Mouse (Mus musculus) lung, embryonic 14.5 days (tissue): ENCODE measurements around the gene Nol4l. TPM values are rescaled to one million over a fixed set of nuclear protein-coding genes. Genes with fewer than 3 reads are reported as not detected.

Experiments used
- ATAC-seq: fragments of 200-750 bp; cut with Nextera tagmentation; 2 replicates; pipeline ENCODE4 v1.8.0; 2017; ENCODE audit warnings: mild to moderate bottlenecking, moderate TSS enrichment, moderate library complexity; ENCODE audit not compliant: insufficient read depth
- DNase-seq: peaks from one replicate; pipeline ENCODE4 v3.0.0-alpha.2; 2015
- H3K27ac ChIP-seq: fragments of 300-500 bp; sonication (generic); 2 replicates; pipeline ENCODE4 v1.5.1; 2014; ENCODE audit warnings: low read depth, mild to moderate bottlenecking, moderate library complexity
- H3K27me3 ChIP-seq: fragments of 300-500 bp; sonication (generic); 2 replicates; pipeline ENCODE4 v1.6.1; 2014; ENCODE audit warnings: low read length, control low read depth; ENCODE audit not compliant: insufficient read depth
- H3K36me3 ChIP-seq: fragments of 300-500 bp; sonication (generic); 2 replicates; pipeline ENCODE4 v1.6.1; 2014; ENCODE audit warnings: control low read depth; ENCODE audit not compliant: insufficient read depth
- H3K4me1 ChIP-seq: fragments of 300-500 bp; sonication (generic); 2 replicates; pipeline ENCODE4 v1.6.1; 2014; ENCODE audit warnings: antibody characterized with exemption, control low read depth; ENCODE audit not compliant: insufficient read depth
- H3K4me2 ChIP-seq: fragments of 300-500 bp; sonication (generic); 2 replicates; pipeline ENCODE4 v1.6.1; 2014; ENCODE audit warnings: mild to moderate bottlenecking
- H3K4me3 ChIP-seq: fragments of 300-500 bp; sonication (generic); 2 replicates; pipeline ENCODE4 v1.5.1; 2014; ENCODE audit warnings: low read depth, low read length
- H3K9ac ChIP-seq: fragments of 300-500 bp; sonication (generic); 2 replicates; pipeline ENCODE4 v1.6.1; 2014
- H3K9me3 ChIP-seq: fragments of 300-500 bp; sonication (generic); 2 replicates; pipeline ENCODE4 v1.6.1; 2016; ENCODE audit warnings: low read depth, low read length, control low read depth
- CTCF ChIP-seq: IDR thresholded peaks from 2 replicates; pipeline ENCODE4 v1.5.1; 2016; ENCODE audit warnings: antibody characterized with exemption, low read depth
- WGBS: fragments of 180-500 bp; shearing (Covaris S2); extraction: QIAGEN DNeasy Blood & Tissue Kit; methylation state at CpG from one replicate; pipeline ENCODE4 v1.1.7; 2014; 5-methylcytosine and 5-hydroxymethylcytosine counted together
- polyA plus RNA-seq: library from polyadenylated mRNA; unstranded; fragments of >200 nt; fragmentation: Nextera tagmentation; extraction: Ambion mirVana; gene quantifications from 2 replicates; pipeline ENCODE4 v1.2.1, GENCODE M21; 2014

Gene Nol4l
- polyA plus RNA-seq, 1 experiment from 2014 or later = 13.9 TPM

GRCm38 (mm10) chr2:153404882-153405281, 124.9 kb downstream of the Nol4l start:
- Histone ChIP-seq H3K4me1 (no peaks in the 10 kb centered on the region), H3K9me3 (no peaks in the 10 kb centered on the region), H3K27me3 (no peaks in the 10 kb centered on the region), H3K9ac (no peak overlapping the region), H3K27ac (no peak overlapping the region), H3K4me3 (no peak overlapping the region), H3K36me3 (peaks cover 59% of the 10 kb centered on the region), H3K4me2 (no peak overlapping the region)
- DNase-seq (no peak), ATAC-seq (no peak)
- TF ChIP-seq CTCF = no peak
- WGBS = 65% methylated on average over 3 of the region's 3 CpGs

GRCm38 (mm10) chr2:153404062-153404461, 125.7 kb downstream of the Nol4l start:
- WGBS = 75% methylated on average over 3 of the region's 3 CpGs
- H3K36me3 ChIP-seq = peaks cover 60% of the 10 kb centered on the region

GRCm38 (mm10) chr2:153399166-153399565, 130.6 kb downstream of the Nol4l start:
- no peak for TF ChIP-seq CTCF
- no peak overlapping the region for H3K4me3 ChIP-seq

More at GRCm38 (mm10) chr2:153404062-153404461, 125.7 kb downstream of the Nol4l start:
- no peaks in the 10 kb centered on the region for H3K27me3 ChIP-seq
- H3K4me2 ChIP-seq = no peak overlapping the region
- no peaks in the 10 kb centered on the region for H3K4me1 ChIP-seq
- H3K9me3 ChIP-seq = no peaks in the 10 kb centered on the region
- DNase-seq = no peak
- TF ChIP-seq CTCF = no peak
- no peak for ATAC-seq
- no peak overlapping the region for H3K9ac ChIP-seq
- no peak overlapping the region for H3K27ac ChIP-seq
- H3K4me3 ChIP-seq = no peak overlapping the region

GRCm38 (mm10) chr2:153397790-153398515, 131.8 kb downstream of the Nol4l start:
- Histone ChIP-seq H3K4me3 (no peak overlapping the region), H3K36me3 (peaks cover 97% of the 10 kb centered on the region), H3K4me2 (no peak overlapping the region), H3K4me1 (no peaks in the 10 kb centered on the region), H3K27me3 (no peaks in the 10 kb centered on the region), H3K9me3 (no peaks in the 10 kb centered on the region), H3K27ac (no peak overlapping the region), H3K9ac (no peak overlapping the region)
- WGBS = 89% methylated on average over 11 of the region's 11 CpGs
- no peak for DNase-seq
- no peak for TF ChIP-seq CTCF
- no peak for ATAC-seq

More at GRCm38 (mm10) chr2:153399166-153399565, 130.6 kb downstream of the Nol4l start:
- H3K9me3 ChIP-seq = no peaks in the 10 kb centered on the region
- no peaks in the 10 kb centered on the region for H3K4me1 ChIP-seq
- 73% methylated on average over 15 of the region's 15 CpGs for WGBS
- DNase-seq = no peak
- H3K27me3 ChIP-seq = no peaks in the 10 kb centered on the region
- no peak for ATAC-seq
- H3K27ac ChIP-seq = no peak overlapping the region
- H3K36me3 ChIP-seq = peaks cover 88% of the 10 kb centered on the region
- no peak overlapping the region for H3K9ac ChIP-seq
- H3K4me2 ChIP-seq = no peak overlapping the region

- 91% methylated on average over 10 of the region's 10 CpGs for WGBS
- no peak overlapping the region for H3K4me2 ChIP-seq
- no peak overlapping the region for H3K27ac ChIP-seq
- no peaks in the 10 kb centered on the region for H3K27me3 ChIP-seq
- no peak overlapping the region for H3K9ac ChIP-seq
- peaks cover 74% of the 10 kb centered on the region for H3K36me3 ChIP-seq
- no peak for TF ChIP-seq CTCF
- no peak for ATAC-seq
- H3K4me1 ChIP-seq = no peaks in the 10 kb centered on the region
- no peak for DNase-seq
- H3K9me3 ChIP-seq = no peaks in the 10 kb centered on the region
- no peak overlapping the region for H3K4me3 ChIP-seq
Measured at GRCm38 (mm10) chr2:153393045-153393444, 136.7 kb downstream of the Nol4l start.

GRCm38 (mm10) chr2:153389831-153390230, 139.9 kb downstream of the Nol4l start:
- H3K27me3 ChIP-seq = no peaks in the 10 kb centered on the region
- 86% methylated on average over 2 of the region's 2 CpGs for WGBS
- H3K4me1 ChIP-seq = no peaks in the 10 kb centered on the region
- peaks cover 62% of the 10 kb centered on the region for H3K36me3 ChIP-seq
- no peaks in the 10 kb centered on the region for H3K9me3 ChIP-seq
- no peak overlapping the region for H3K9ac ChIP-seq
- no peak overlapping the region for H3K4me2 ChIP-seq
- no peak overlapping the region for H3K27ac ChIP-seq
- ATAC-seq (no peak), DNase-seq (no peak)
- H3K4me3 ChIP-seq = no peak overlapping the region
- TF ChIP-seq CTCF = no peak

- DNase-seq = no peak
Measured at GRCm38 (mm10) chr2:153380479-153380878, 149.3 kb downstream of the Nol4l start.

More at GRCm38 (mm10) chr2:153380479-153380878, 149.3 kb downstream of the Nol4l start:
- no peak overlapping the region for H3K27ac ChIP-seq
- H3K4me3 ChIP-seq = no peak overlapping the region
- H3K9ac ChIP-seq = no peak overlapping the region
- ATAC-seq = no peak
- H3K4me1 ChIP-seq = no peaks in the 10 kb centered on the region
- no peaks in the 10 kb centered on the region for H3K9me3 ChIP-seq
- H3K27me3 ChIP-seq = no peaks in the 10 kb centered on the region
- TF ChIP-seq CTCF = no peak
- peaks cover 58% of the 10 kb centered on the region for H3K36me3 ChIP-seq
- no peak overlapping the region for H3K4me2 ChIP-seq
- 89% methylated on average over 1 of the region's 1 CpGs for WGBS
